Mouse (Mus musculus): ENCODE data around the gene Tmtc2.

DNA sequence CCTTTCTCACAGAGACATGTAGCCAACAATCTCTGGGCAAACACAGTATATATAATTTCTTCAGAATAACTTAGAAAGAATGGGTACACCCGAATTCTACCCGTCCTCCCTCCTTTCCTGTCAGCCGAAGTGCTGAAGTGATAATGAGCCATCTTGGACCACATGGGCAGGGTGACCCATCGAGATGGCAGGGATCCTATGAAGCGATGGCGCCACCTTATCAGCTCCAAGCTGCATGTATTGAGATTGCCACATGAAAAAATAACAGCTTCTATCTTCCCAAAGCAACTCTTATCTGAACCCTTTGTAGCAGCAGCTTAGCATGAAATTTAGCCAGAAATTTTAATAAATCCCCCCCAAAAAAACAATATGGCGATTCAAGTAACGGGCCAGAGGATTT lies 206.0 kb downstream of the Tmtc2 start:
- TF ChIP-seq CTCF (IDR thresholded peaks at IDR 0.05; ENCODE audit: control insufficient read depth, insufficient read depth, insufficient replicate concordance, low read depth, low read length), result no peak
- TF ChIP-seq POLR2A (IDR thresholded peaks at IDR 0.05; ENCODE audit: control insufficient read depth, low read depth, low read length), result no peak
